Mouse (Mus musculus): Measurements from ENCODE around the gene Csgalnact2.

Csgalnact2 gene

GRCm38 (mm10) chr6:118072176-118072575, 66.8 kb downstream of the Csgalnact2 start:
- DNase-seq (ENCODE audit: low spot score) = no peak

DNA sequence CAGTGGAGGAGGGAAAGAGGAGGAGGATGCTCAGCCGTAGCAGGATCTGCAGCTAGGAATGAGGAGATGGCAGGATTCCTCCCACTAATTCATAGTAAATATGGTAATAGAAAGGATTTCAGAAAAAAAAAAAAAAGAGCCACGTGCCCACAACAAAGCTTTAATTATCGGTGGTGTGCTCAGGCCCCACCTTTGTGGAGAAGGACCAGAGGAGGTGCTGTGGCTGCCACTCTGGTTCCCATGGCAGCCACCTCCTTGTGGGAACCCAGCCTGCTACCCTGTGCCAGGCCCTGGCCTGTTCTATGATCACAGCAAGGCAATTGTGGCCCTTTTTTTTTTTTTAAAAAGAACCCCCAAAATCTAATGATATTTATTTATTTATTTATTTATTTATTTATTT, 67.5 kb downstream of the Csgalnact2 start:
- no peak for DNase-seq (ENCODE audit: low spot score)

- no peak for DNase-seq (ENCODE audit: low spot score)
Measured at GRCm38 (mm10) chr6:118071013-118071350, 68.0 kb downstream of the Csgalnact2 start.

- DNase-seq (ENCODE audit: low spot score) = no peak
Measured at GRCm38 (mm10) chr6:118070321-118071012, 68.5 kb downstream of the Csgalnact2 start.

DNA sequence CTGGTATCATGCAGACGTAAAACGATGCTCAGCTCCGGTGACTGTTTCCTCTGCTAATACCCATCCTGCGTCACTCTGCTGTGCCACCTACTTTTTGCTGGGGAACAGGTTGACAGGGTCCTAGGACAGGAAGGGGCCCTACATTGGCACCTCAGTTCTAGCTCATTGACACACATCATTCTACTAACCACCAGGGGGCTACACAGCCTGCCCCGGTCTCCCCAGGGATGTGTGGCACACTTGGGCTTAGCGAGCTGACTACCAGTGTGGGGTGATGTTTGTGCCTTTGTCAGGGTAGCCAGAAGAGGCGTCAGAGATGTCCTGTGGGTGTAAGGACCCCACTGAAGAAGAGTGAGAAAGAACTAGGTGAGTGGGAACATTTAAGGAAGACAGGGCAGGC, 71.2 kb downstream of the Csgalnact2 start:
- DNase-seq (ENCODE audit: low spot score) = no peak

- no peak for DNase-seq (ENCODE audit: low spot score)
Measured at GRCm38 (mm10) chr6:118066199-118067081, 72.5 kb downstream of the Csgalnact2 start.

- no peak for DNase-seq (ENCODE audit: low spot score)
Measured at GRCm38 (mm10) chr6:118065837-118066198, 73.1 kb downstream of the Csgalnact2 start.

- peak; percentile 47 for DNase-seq (ENCODE audit: low spot score)
Measured at GRCm38 (mm10) chr6:118064968-118065530, 73.9 kb downstream of the Csgalnact2 start.

DNA sequence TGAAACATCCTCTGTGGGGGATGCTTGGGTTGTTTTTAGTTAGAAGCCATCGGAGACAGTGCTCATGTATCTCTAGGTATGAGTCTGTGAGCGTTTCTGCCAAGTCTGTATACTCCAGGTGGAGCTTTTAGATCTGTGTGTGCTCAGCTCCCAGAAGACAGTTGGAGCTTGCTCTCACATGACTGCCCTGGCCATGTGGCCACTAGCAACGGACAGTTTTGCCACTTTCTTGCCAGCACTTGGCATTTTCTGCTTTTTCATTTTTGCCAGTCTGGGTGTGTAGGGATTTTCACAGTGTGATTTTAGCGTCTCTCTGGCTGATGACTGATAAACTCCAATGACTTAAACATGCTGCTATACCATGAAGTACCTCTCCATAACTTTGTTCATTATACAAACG, 75.7 kb downstream of the Csgalnact2 start:
- no peak for DNase-seq (ENCODE audit: low spot score)

DNA sequence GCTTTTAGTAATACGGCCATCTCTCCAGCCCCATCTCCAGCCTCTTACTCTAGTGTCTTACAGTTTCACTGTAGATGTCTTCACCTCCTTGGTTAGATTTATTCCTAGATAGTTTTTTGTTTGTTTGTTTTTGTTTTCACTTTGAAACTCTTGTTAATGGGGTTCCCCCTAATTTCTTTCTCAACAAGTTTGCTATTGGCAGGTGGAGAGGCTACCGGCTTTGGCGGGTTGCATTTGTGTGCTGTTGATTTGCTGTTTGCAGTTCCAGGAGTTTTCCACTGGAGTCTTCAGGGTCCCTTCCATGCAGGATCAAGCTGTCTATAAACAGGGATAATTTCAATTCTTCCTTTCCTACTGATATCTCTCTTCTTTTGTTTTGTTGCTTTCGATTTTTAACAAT, 77.7 kb downstream of the Csgalnact2 start:
- DNase-seq (ENCODE audit: low spot score) = no peak

Data from ovary, postnatal 14 days (tissue).